In genomic region chr14:11928545-11928944, GRCm38 (mm10) we compare ENCODE assay signal across 24 mouse cellular contexts.
DNase-seq lines count a peak whose midpoint lies in the region; ATAC-seq and TF ChIP-seq lines count a peak whose summit lies in the region.
"Had no signal": no experiment of that assay in that cellular context is flagged by ENCODE, and none has a peak within 500 bp of the region (broad histone marks: within the 10 kb centered on the region; RNA-seq: fewer than 3 reads in every experiment).

No protein-coding gene starts in this region.

- no peaks in the 10 kb centered on the region for H3K27me3 ChIP-seq in lung, embryonic 14.5 days (ENCODE audit: insufficient read depth, low read length)
- no peaks in the 10 kb centered on the region; the same call in 1 of the 2 replicates for H3K27me3 ChIP-seq in midbrain, embryonic 11.5 days (ENCODE audit: control insufficient read depth, insufficient read depth, low read length)
- no peaks in the 10 kb centered on the region for H3K27me3 ChIP-seq in midbrain, embryonic 14.5 days (ENCODE audit: control insufficient read depth, insufficient read depth, low read length)
- H3K27me3 ChIP-seq in embryonic facial prominence, embryonic 14.5 days (replicated peaks; ENCODE audit: control insufficient read depth, insufficient read depth, low read length) = no peaks in the 10 kb centered on the region
- H3K27me3 ChIP-seq: embryonic facial prominence, embryonic 12.5 days; forebrain, embryonic 12.5 days; heart, embryonic 15.5 days; hindbrain, embryonic 13.5 days; kidney, embryonic 15.5 days; limb, embryonic 15.5 days had no signal

- no peak overlapping the region for H3K27ac ChIP-seq in lung, embryonic 14.5 days (ENCODE audit: low read depth)
- no peak overlapping the region for H3K27ac ChIP-seq in midbrain, embryonic 11.5 days (ENCODE audit: low read depth, low read length)
- H3K27ac ChIP-seq in midbrain, embryonic 14.5 days (replicated peaks; ENCODE audit: low read depth, low read length) = no peak overlapping the region
- H3K27ac ChIP-seq in embryonic facial prominence, embryonic 14.5 days (replicated peaks; ENCODE audit: low read depth, low read length) = no peak overlapping the region
- H3K27ac ChIP-seq: embryonic facial prominence, embryonic 12.5 days; forebrain, embryonic 12.5 days; heart, embryonic 15.5 days; hindbrain, embryonic 13.5 days; kidney, embryonic 15.5 days; limb, embryonic 15.5 days; liver, embryonic 14.5 days had no signal

- WGBS in lung, embryonic 14.5 days = 60% methylated on average over 2 of the region's 2 CpGs
- 17% methylated on average over 2 of the region's 2 CpGs for WGBS in midbrain, embryonic 11.5 days
- 27% methylated on average over 2 of the region's 2 CpGs for whole genome bisulfite sequencing in midbrain, embryonic 14.5 days
- WGBS in embryonic facial prominence, embryonic 14.5 days = 68% methylated on average over 2 of the region's 2 CpGs

- H3K9me3 ChIP-seq in lung, embryonic 14.5 days (ENCODE audit: low read depth, low read length) = no peaks in the 10 kb centered on the region
- H3K9me3 ChIP-seq in midbrain, embryonic 11.5 days (ENCODE audit: control insufficient read depth, low read length) = no peaks in the 10 kb centered on the region
- no peaks in the 10 kb centered on the region for H3K9me3 ChIP-seq in midbrain, embryonic 14.5 days (ENCODE audit: control insufficient read depth, low read length)
- no peaks in the 10 kb centered on the region for H3K9me3 ChIP-seq in embryonic facial prominence, embryonic 14.5 days (ENCODE audit: control insufficient read depth, low read length)
- H3K9me3 ChIP-seq: embryonic facial prominence, embryonic 12.5 days; forebrain, embryonic 12.5 days; heart, embryonic 15.5 days; hindbrain, embryonic 13.5 days; kidney, embryonic 15.5 days; limb, embryonic 15.5 days had no signal

- TF ChIP-seq CTCF in lung, embryonic 14.5 days (IDR thresholded peaks at IDR 0.05; ENCODE audit: low read depth) = no peak

- peak; percentile 50 for DNase-seq in lung, embryonic 14.5 days
- DNase-seq in lung, adult 18-20 months = no peak
- DNase-seq in midbrain, embryonic 11.5 days (ENCODE audit: low spot score, missing footprints) = no peak
- no peak for DNase-seq in midbrain, embryonic 14.5 days
- DNase-seq in R1 (ENCODE audit: low read depth, low spot score) = peak; percentile 61
- DNase-seq in embryonic facial prominence, embryonic 14.5 days (ENCODE audit: low spot score) = peak; percentile 47
- no peak for DNase-seq in frontal cortex, postnatal 36 days (ENCODE audit: low spot score in 2 of 2)
- no peak for DNase-seq in kidney, postnatal 10 days
- DNase-seq: adrenal gland, postnatal 36 days; cerebellum, adult 11-12 months; cerebellum, postnatal 25 days; gastrocnemius, postnatal 36 days; heart, postnatal 36 days; kidney, adult 11 months; kidney, postnatal 4 days; thymus, postnatal 25 days had no signal

- H3K4me3 ChIP-seq in lung, embryonic 14.5 days (ENCODE audit: low read depth, low read length) = no peak overlapping the region
- no peak overlapping the region for H3K4me3 ChIP-seq in midbrain, embryonic 11.5 days (ENCODE audit: low read depth, low read length)
- no peak overlapping the region for H3K4me3 ChIP-seq in midbrain, embryonic 14.5 days (replicated peaks; ENCODE audit: low read depth, low read length)
- no peak overlapping the region for H3K4me3 ChIP-seq in embryonic facial prominence, embryonic 14.5 days (ENCODE audit: low read depth, low read length)
- H3K4me3 ChIP-seq: embryonic facial prominence, embryonic 12.5 days; erythroblast, embryonic 14.5 days; forebrain, embryonic 12.5 days; heart, embryonic 15.5 days; hindbrain, embryonic 13.5 days; kidney, embryonic 15.5 days; limb, embryonic 15.5 days had no signal

- no peaks in the 10 kb centered on the region for H3K4me1 ChIP-seq in lung, embryonic 14.5 days (ENCODE audit: insufficient read depth)
- no peaks in the 10 kb centered on the region for H3K4me1 ChIP-seq in midbrain, embryonic 11.5 days (ENCODE audit: control insufficient read depth, insufficient read depth, low read length)
- no peaks in the 10 kb centered on the region for H3K4me1 ChIP-seq in midbrain, embryonic 14.5 days (ENCODE audit: control insufficient read depth, insufficient read depth, low read length)
- no peaks in the 10 kb centered on the region for H3K4me1 ChIP-seq in embryonic facial prominence, embryonic 14.5 days (ENCODE audit: control insufficient read depth, insufficient read depth, low read length)
- H3K4me1 ChIP-seq: embryonic facial prominence, embryonic 12.5 days; forebrain, embryonic 12.5 days; limb, embryonic 15.5 days had no signal

- no peaks in the 10 kb centered on the region for H3K36me3 ChIP-seq in lung, embryonic 14.5 days (ENCODE audit: insufficient read depth)
- H3K36me3 ChIP-seq in midbrain, embryonic 11.5 days (ENCODE audit: control insufficient read depth, insufficient read depth, low read length) = no peaks in the 10 kb centered on the region
- no peaks in the 10 kb centered on the region for H3K36me3 ChIP-seq in midbrain, embryonic 14.5 days (ENCODE audit: control insufficient read depth, insufficient read depth, low read length)
- no peaks in the 10 kb centered on the region for H3K36me3 ChIP-seq in embryonic facial prominence, embryonic 14.5 days (ENCODE audit: control insufficient read depth, insufficient read depth, low read length)
- H3K36me3 ChIP-seq: embryonic facial prominence, embryonic 12.5 days; forebrain, embryonic 12.5 days; heart, embryonic 15.5 days; hindbrain, embryonic 13.5 days; kidney, embryonic 15.5 days; limb, embryonic 15.5 days had no signal

- no peak overlapping the region for H3K9ac ChIP-seq in lung, embryonic 14.5 days
- no peak overlapping the region for H3K9ac ChIP-seq in midbrain, embryonic 11.5 days (ENCODE audit: low read length)
- H3K9ac ChIP-seq in midbrain, embryonic 14.5 days (replicated peaks; ENCODE audit: low read length) = no peak overlapping the region
- H3K9ac ChIP-seq in embryonic facial prominence, embryonic 14.5 days (ENCODE audit: low read depth, low read length) = no peak overlapping the region
- H3K9ac ChIP-seq: embryonic facial prominence, embryonic 12.5 days; forebrain, embryonic 12.5 days; heart, embryonic 15.5 days; hindbrain, embryonic 13.5 days; kidney, embryonic 15.5 days; limb, embryonic 15.5 days; liver, embryonic 14.5 days had no signal

- peak; percentile 44; the same call in 1 of the 2 replicates for ATAC-seq in lung, embryonic 14.5 days (ENCODE audit: insufficient read depth)
- ATAC-seq in midbrain, embryonic 11.5 days (ENCODE audit: low FRiP score) = peak; percentile 54; the same call in 1 of the 2 replicates
- ATAC-seq in midbrain, embryonic 14.5 days (ENCODE audit: low FRiP score, low TSS enrichment) = no peak
- ATAC-seq in embryonic facial prominence, embryonic 14.5 days (ENCODE audit: low read depth) = peak; percentile 65; the same call in 1 of the 2 replicates

- no peak overlapping the region for H3K4me2 ChIP-seq in lung, embryonic 14.5 days
- no peak overlapping the region for H3K4me2 ChIP-seq in midbrain, embryonic 11.5 days
- H3K4me2 ChIP-seq in midbrain, embryonic 14.5 days (ENCODE audit: low read length) = no peak overlapping the region
- H3K4me2 ChIP-seq in embryonic facial prominence, embryonic 14.5 days (ENCODE audit: low read depth, low read length) = no peak overlapping the region
- H3K4me2 ChIP-seq: embryonic facial prominence, embryonic 12.5 days; forebrain, embryonic 12.5 days; heart, embryonic 15.5 days; hindbrain, embryonic 13.5 days; kidney, embryonic 15.5 days; limb, embryonic 15.5 days had no signal

Comparison
In these comparisons a context has a peak if more than half of its experiments do, and no peak if none do; other contexts are left out.
1. DNase-seq: peak in lung, embryonic 14.5 days (single experiment), R1 (single experiment) and embryonic facial prominence, embryonic 14.5 days (single experiment); none in lung, adult 18-20 months (0 of 2), midbrain, embryonic 11.5 days (single experiment), midbrain, embryonic 14.5 days (single experiment), frontal cortex, postnatal 36 days (0 of 2) and kidney, postnatal 10 days (single experiment).